Mouse (Mus musculus) urinary bladder, postnatal 36 days (tissue): ENCODE results near the gene Cldn13.

Source experiments
- DNase-seq, 2 experiments: peaks; one replicate each; pipeline ENCODE4 v3.0.0; 2022; ENCODE audit warnings: low spot score in 2 of 2, mixed read lengths in 1 of 2

Cldn13 gene

GRCm38 (mm10) chr5:134891552-134891951, 23.8 kb downstream of the Cldn13 start:
- DNase-seq, result no peak

GRCm38 (mm10) chr5:134890601-134891054, 24.7 kb downstream of the Cldn13 start:
- DNase-seq, result no peak

- no peak for DNase-seq
These were observed 26.8 kb downstream of the Cldn13 start for GRCm38 (mm10) chr5:134888505-134888904.

GRCm38 (mm10) chr5:134887447-134888335, 27.6 kb downstream of the Cldn13 start:
- peak in 1 of 2 experiments; percentile 44 for DNase-seq

GRCm38 (mm10) chr5:134883077-134883476, 32.2 kb downstream of the Cldn13 start:
- DNase-seq, result peak in 1 of 2 experiments; percentile 27

- DNase-seq, result no peak
These were observed 38.5 kb downstream of the Cldn13 start for GRCm38 (mm10) chr5:134876801-134877200.

GRCm38 (mm10) chr5:134875245-134875644, 40.1 kb downstream of the Cldn13 start:
- DNase-seq, result no peak

- DNase-seq, result peak in 1 of 2 experiments; percentile 40
These were observed 41.1 kb downstream of the Cldn13 start for GRCm38 (mm10) chr5:134873956-134874879.

GRCm38 (mm10) chr5:134873034-134873433, 42.3 kb downstream of the Cldn13 start:
- no peak for DNase-seq

GRCm38 (mm10) chr5:134872597-134872996, 42.7 kb downstream of the Cldn13 start:
- DNase-seq, result no peak

GRCm38 (mm10) chr5:134868506-134868905, 46.8 kb downstream of the Cldn13 start:
- no peak for DNase-seq

GRCm38 (mm10) chr5:134867320-134868144, 47.8 kb downstream of the Cldn13 start:
- no peak for DNase-seq

- DNase-seq, result peak in 1 of 2 experiments; percentile 28
These were observed 50.2 kb downstream of the Cldn13 start for GRCm38 (mm10) chr5:134865158-134865557.
